Mouse (Mus musculus) spleen, adult 2 months (tissue): Measurements from ENCODE around the gene Xrcc4. TPM values are rescaled to one million over a fixed set of nuclear protein-coding genes. Genes with fewer than 3 reads are reported as not detected.

Experiments
- DNase-seq, 2 experiments: peaks; one replicate each; pipeline versions ENCODE4 v3.0.0 to v3.0.0-alpha.2; 2012 to 2021; ENCODE audit warnings: low spot score in 2 of 2, low read depth in 1 of 2
- H3K27ac ChIP-seq: fragments of 200-500 bp; 2 replicates; pipeline ENCODE4 v1.5.1; 2012; ENCODE audit warnings: low read length, inconsistent platforms; ENCODE audit not compliant: insufficient read depth
- H3K27me3 ChIP-seq: fragments of 200-500 bp; 2 replicates; pipeline ENCODE4 v1.6.1; 2012; ENCODE audit warnings: mild to moderate bottlenecking, moderate library complexity, low read length, inconsistent platforms; ENCODE audit not compliant: control insufficient read depth, insufficient read depth
- H3K36me3 ChIP-seq: fragments of 200-500 bp; 2 replicates; pipeline ENCODE4 v1.6.1; 2012; ENCODE audit warnings: mild to moderate bottlenecking, low read length, inconsistent platforms; ENCODE audit not compliant: control insufficient read depth, insufficient read depth
- H3K4me1 ChIP-seq: fragments of 200-500 bp; 2 replicates; pipeline ENCODE4 v1.6.1; 2011; ENCODE audit warnings: inconsistent platforms; ENCODE audit not compliant: control insufficient read depth, insufficient read depth, insufficient read length
- H3K4me3 ChIP-seq: fragments of 200-500 bp; 2 replicates; pipeline ENCODE4 v1.5.1; 2011; ENCODE audit warnings: mild to moderate bottlenecking, inconsistent platforms; ENCODE audit not compliant: insufficient read depth, insufficient read length; ENCODE audit errors: extremely low read depth
- CTCF ChIP-seq: fragments of 200-500 bp; IDR thresholded peaks from 2 replicates; pipeline ENCODE4 v1.5.1; 2011; ENCODE audit warnings: mild to moderate bottlenecking, inconsistent platforms; ENCODE audit not compliant: insufficient read depth, insufficient read length, insufficient replicate concordance; ENCODE audit errors: extremely low read depth
- POLR2A ChIP-seq: fragments of 200-500 bp; IDR thresholded peaks from 2 replicates; pipeline ENCODE4 v1.6.1; 2011; ENCODE audit warnings: low read depth, low read length, inconsistent platforms
- WGBS: fragments of 180-500 bp; shearing (Covaris S2); methylation state at CpG from one replicate; pipeline ENCODE4 v1.1.7; 2018; 5-methylcytosine and 5-hydroxymethylcytosine counted together
- polyA plus RNA-seq: library from polyadenylated mRNA; depleted of rRNA; stranded (reverse); fragments of >200 nt; gene quantifications from 2 replicates; pipeline ENCODE4 v1.2.3, GENCODE M21; 2012

The Xrcc4 gene
- polyA plus RNA-seq, 1 experiment, result 0.28 TPM

GRCm38 (mm10) chr13:89875499-89875898 is 213.9 kb downstream of the Xrcc4 start:
- no peaks in the 10 kb centered on the region for H3K27me3 ChIP-seq
- H3K4me3 ChIP-seq, result no peak overlapping the region
- no peaks in the 10 kb centered on the region for H3K36me3 ChIP-seq
- no peak overlapping the region for H3K27ac ChIP-seq
- TF ChIP-seq POLR2A, result no peak
- TF ChIP-seq CTCF, result no peak
- H3K4me1 ChIP-seq, result no peaks in the 10 kb centered on the region
- DNase-seq, result no peak
- 95% methylated on average over 4 of the region's 4 CpGs for WGBS

GRCm38 (mm10) chr13:89872725-89873124 is 216.7 kb downstream of the Xrcc4 start:
- Histone ChIP-seq H3K36me3 (no peaks in the 10 kb centered on the region), H3K4me3 (no peak overlapping the region), H3K4me1 (no peaks in the 10 kb centered on the region), H3K27ac (no peak overlapping the region), H3K27me3 (no peaks in the 10 kb centered on the region)
- TF ChIP-seq CTCF (no peak), POLR2A (no peak)
- no peak for DNase-seq
- WGBS, result 93% methylated on average over 3 of the region's 3 CpGs

DNA sequence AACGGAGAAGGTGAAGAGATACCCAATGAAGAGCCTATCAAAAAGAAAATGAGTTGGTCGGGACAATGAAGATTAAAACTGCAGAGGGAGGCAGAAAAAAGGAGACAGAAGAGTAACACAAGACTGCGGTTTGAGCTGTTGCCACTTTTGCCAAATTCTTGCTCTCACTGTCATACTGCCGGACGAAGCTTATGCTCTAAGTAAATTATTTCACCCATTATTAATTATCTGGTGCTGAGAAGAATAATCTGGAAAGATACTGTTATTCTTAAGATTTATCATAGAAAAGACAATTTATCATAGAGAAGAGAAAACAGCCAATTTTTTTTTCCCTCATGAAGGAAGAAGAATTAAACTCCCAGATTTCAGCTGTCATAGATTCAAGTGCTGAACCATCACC is 235.3 kb downstream of the Xrcc4 start:
- no peak for DNase-seq
- 88% methylated on average over 5 of the region's 5 CpGs for WGBS
- no peaks in the 10 kb centered on the region for H3K36me3 ChIP-seq
- no peaks in the 10 kb centered on the region for H3K4me1 ChIP-seq
- TF ChIP-seq POLR2A (no peak), CTCF (no peak)
- H3K27ac ChIP-seq, result no peak overlapping the region
- H3K27me3 ChIP-seq, result no peaks in the 10 kb centered on the region
- H3K4me3 ChIP-seq, result no peak overlapping the region

GRCm38 (mm10) chr13:89850746-89851145 is 238.7 kb downstream of the Xrcc4 start:
- TF ChIP-seq POLR2A (no peak), CTCF (no peak)
- Histone ChIP-seq H3K36me3 (no peaks in the 10 kb centered on the region), H3K27me3 (no peaks in the 10 kb centered on the region), H3K4me1 (no peaks in the 10 kb centered on the region), H3K4me3 (no peak overlapping the region), H3K27ac (no peak overlapping the region)
- 93% methylated on average over 2 of the region's 2 CpGs for WGBS
- DNase-seq, result no peak

- H3K36me3 ChIP-seq, result no peaks in the 10 kb centered on the region
- H3K27me3 ChIP-seq, result no peaks in the 10 kb centered on the region
- DNase-seq, result no peak
- H3K27ac ChIP-seq, result no peak overlapping the region
- no peak overlapping the region for H3K4me3 ChIP-seq
- WGBS, result 95% methylated on average over 1 of the region's 1 CpGs
- TF ChIP-seq CTCF, result no peak
- no peak for TF ChIP-seq POLR2A
- no peaks in the 10 kb centered on the region for H3K4me1 ChIP-seq
Observed at GRCm38 (mm10) chr13:89849955-89850354, 239.5 kb downstream of the Xrcc4 start.

DNA sequence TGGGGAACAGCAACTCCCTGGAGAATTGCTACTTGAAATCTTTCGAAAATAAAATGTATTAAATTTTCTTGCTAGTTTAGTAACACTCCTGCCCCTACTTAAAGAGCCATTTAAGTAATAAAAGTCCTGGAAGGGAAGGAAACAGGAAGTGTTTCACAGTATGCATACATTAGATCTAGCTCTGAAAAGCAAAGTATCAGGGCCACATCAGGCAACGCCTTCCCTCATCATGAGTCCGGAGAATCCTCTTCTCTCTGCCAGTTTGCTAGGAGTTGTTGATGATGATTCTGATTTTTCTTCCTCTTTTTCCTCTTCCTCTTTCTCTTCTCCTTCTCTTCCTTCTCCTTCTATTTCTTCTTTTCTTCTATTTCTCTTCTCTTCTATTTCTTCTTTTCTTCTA is 250.8 kb downstream of the Xrcc4 start:
- H3K4me3 ChIP-seq, result no peak overlapping the region
- H3K27me3 ChIP-seq, result no peaks in the 10 kb centered on the region
- H3K36me3 ChIP-seq, result no peaks in the 10 kb centered on the region
- no peak for DNase-seq
- 67% methylated on average over 3 of the region's 3 CpGs for WGBS
- TF ChIP-seq CTCF (no peak), POLR2A (no peak)
- no peak overlapping the region for H3K27ac ChIP-seq
- H3K4me1 ChIP-seq, result no peaks in the 10 kb centered on the region

DNA sequence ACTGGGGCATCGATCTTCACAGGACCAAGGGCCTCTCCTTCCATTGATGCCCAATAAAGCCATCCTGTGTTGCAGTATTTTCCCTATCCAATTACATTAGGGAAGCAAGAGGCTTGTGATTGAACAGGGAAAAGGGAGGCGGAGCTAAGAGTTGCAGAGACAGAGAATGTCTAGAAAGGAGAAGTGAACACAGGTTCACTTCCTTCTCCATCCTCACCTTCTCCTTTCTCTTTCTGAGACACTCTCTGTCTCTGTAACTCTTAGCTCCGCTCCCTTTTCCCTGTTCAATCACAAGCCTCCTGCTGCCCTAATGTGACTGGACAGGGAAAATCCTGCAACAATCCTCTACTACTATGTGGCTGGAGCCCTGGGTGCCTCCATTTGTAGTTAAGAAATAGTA is 254.9 kb downstream of the Xrcc4 start:
- no peaks in the 10 kb centered on the region for H3K36me3 ChIP-seq
- H3K27me3 ChIP-seq, result no peaks in the 10 kb centered on the region
- no peak for DNase-seq
- no peak overlapping the region for H3K4me3 ChIP-seq
- no peaks in the 10 kb centered on the region for H3K4me1 ChIP-seq
- no peak overlapping the region for H3K27ac ChIP-seq
- TF ChIP-seq POLR2A, result no peak
- no peak for TF ChIP-seq CTCF
- WGBS, result 79% methylated on average over 3 of the region's 3 CpGs
